Comparison of ENCODE assay signal across 30 mouse cellular contexts in genomic region chr19:44024921-44025585, GRCm38 (mm10). TPM values are rescaled to one million over a fixed set of nuclear protein-coding genes. Genes with fewer than 3 reads are reported as not detected.
DNase-seq lines count a peak whose midpoint lies in the region; ATAC-seq and TF ChIP-seq lines count a peak whose summit lies in the region.
"Had no signal": no experiment of that assay in that cellular context is flagged by ENCODE, and none has a peak within 500 bp of the region (broad histone marks: within the 10 kb centered on the region; RNA-seq: fewer than 3 reads in every experiment).

No protein-coding gene starts in this region.

- WGBS in kidney, embryonic 15.5 days = 88% methylated on average over 13 of the region's 13 CpGs
- 43% methylated on average over 13 of the region's 13 CpGs for WGBS in liver, adult 2 months
- WGBS in small intestine, adult 2 months = 36% methylated on average over 13 of the region's 13 CpGs

- H3K4me3 ChIP-seq in kidney, embryonic 15.5 days (replicated peaks) = no peak overlapping the region
- no peak overlapping the region for H3K4me3 ChIP-seq in liver, adult 2 months (ENCODE audit: insufficient read depth, low read depth, low read length)
- H3K4me3 ChIP-seq in small intestine, adult 2 months (ENCODE audit: low read depth, low read length) = no peak overlapping the region
- H3K4me3 ChIP-seq: embryonic facial prominence, embryonic 13.5 days; forebrain, embryonic 13.5 days; hindbrain, embryonic 10.5 days; liver, embryonic 15.5 days; lung, embryonic 15.5 days; neural tube, embryonic 12.5 days had no signal

- no peak overlapping the region for H3K4me2 ChIP-seq in kidney, embryonic 15.5 days
- H3K4me2 ChIP-seq: embryonic facial prominence, embryonic 13.5 days; forebrain, embryonic 13.5 days; heart, embryonic 11.5 days; liver, embryonic 15.5 days; lung, embryonic 15.5 days; neural tube, embryonic 12.5 days had no signal

- H3K36me3 ChIP-seq in kidney, embryonic 15.5 days = no peaks in the 10 kb centered on the region
- no peaks in the 10 kb centered on the region for H3K36me3 ChIP-seq in liver, adult 2 months (ENCODE audit: control insufficient read depth, insufficient read depth, low read length)
- no peaks in the 10 kb centered on the region for H3K36me3 ChIP-seq in small intestine, adult 2 months (ENCODE audit: control insufficient read depth, insufficient read depth, low read length)
- H3K36me3 ChIP-seq: embryonic facial prominence, embryonic 13.5 days; hindbrain, embryonic 10.5 days; liver, embryonic 15.5 days; lung, embryonic 15.5 days; neural tube, embryonic 12.5 days had no signal

- DNase-seq in kidney, adult 11 months = peak; percentile 47
- DNase-seq in liver, adult 2 months (ENCODE audit: extremely low read depth, low read depth, low spot score) = peak; percentile 100
- DNase-seq in liver = no peak
- peak; percentile 47 to 52 for DNase-seq in adrenal gland, postnatal 36 days
- DNase-seq in heart, postnatal 36 days = no peak
- no peak for DNase-seq in layer of hippocampus, adult 9-11 months
- DNase-seq: cerebellum, adult 11-12 months; cerebellum, postnatal 14 days; embryo, embryonic 11 days; kidney, adult 18-20 months; lung, postnatal 4 days; midbrain, embryonic 14.5 days; right cerebral cortex, postnatal 14 days; thymus, postnatal 25 days had no signal

- ATAC-seq in kidney, embryonic 15.5 days (replicated peaks; ENCODE audit: low FRiP score) = no peak
- ATAC-seq: CD4-positive, CD25-positive, alpha-beta regulatory T cell, adult 4 months; forebrain, embryonic 13.5 days; hindbrain, embryonic 16.5 days had no signal

- no peaks in the 10 kb centered on the region for H3K27me3 ChIP-seq in kidney, embryonic 15.5 days
- no peaks in the 10 kb centered on the region for H3K27me3 ChIP-seq in liver, adult 2 months (ENCODE audit: control insufficient read depth, insufficient read depth, low read length)
- no peaks in the 10 kb centered on the region for H3K27me3 ChIP-seq in small intestine, adult 2 months (ENCODE audit: control insufficient read depth, insufficient read depth, low read length)
- H3K27me3 ChIP-seq: embryonic facial prominence, embryonic 13.5 days; forebrain, embryonic 13.5 days; liver, embryonic 15.5 days; lung, embryonic 15.5 days; neural tube, embryonic 12.5 days had no signal

- intact Hi-C loops in heart, postnatal 36 days (cut with DNase I) = no loop called here

- H3K9ac ChIP-seq in kidney, embryonic 15.5 days = no peak overlapping the region
- H3K9ac ChIP-seq in liver, adult 2 months (ENCODE audit: low read depth, low read length) = no peak overlapping the region
- H3K9ac ChIP-seq: embryonic facial prominence, embryonic 13.5 days; forebrain, embryonic 13.5 days; liver, embryonic 15.5 days; lung, embryonic 15.5 days; neural tube, embryonic 12.5 days had no signal

- H3K9me3 ChIP-seq in kidney, embryonic 15.5 days (replicated peaks) = no peaks in the 10 kb centered on the region
- H3K9me3 ChIP-seq: embryonic facial prominence, embryonic 13.5 days; forebrain, embryonic 13.5 days; hindbrain, embryonic 10.5 days; liver, embryonic 15.5 days; lung, embryonic 15.5 days; neural tube, embryonic 12.5 days had no signal

- peaks cover 9% of the 10 kb centered on the region; the same call in 1 of the 2 replicates for H3K4me1 ChIP-seq in kidney, embryonic 15.5 days
- H3K4me1 ChIP-seq in liver, adult 2 months (ENCODE audit: control insufficient read depth, insufficient read depth, low read length) = peaks cover 31% of the 10 kb centered on the region
- H3K4me1 ChIP-seq in small intestine, adult 2 months (ENCODE audit: control insufficient read depth, insufficient read depth, insufficient read length, low read length) = peaks cover 13% of the 10 kb centered on the region; the same call in 1 of the 2 replicates
- H3K4me1 ChIP-seq: embryonic facial prominence, embryonic 13.5 days; forebrain, embryonic 13.5 days; liver, embryonic 15.5 days; neural tube, embryonic 12.5 days had no signal

- TF ChIP-seq POLR2A in liver, adult 2 months (IDR thresholded peaks at IDR 0.05; ENCODE audit: extremely low read depth, insufficient read depth, low read length) = no peak
- TF ChIP-seq POLR2A in small intestine, adult 2 months (IDR thresholded peaks at IDR 0.05; ENCODE audit: low read depth, low read length) = no peak

- peaks cover 12% of the 10 kb centered on the region; the same call in 1 of the 2 replicates for H3K79me2 ChIP-seq in liver, adult 2 months (ENCODE audit: control insufficient read depth, insufficient read depth, low read length)

- H3K27ac ChIP-seq in kidney, embryonic 15.5 days = no peak overlapping the region
- peak overlapping the region; percentile 77 for H3K27ac ChIP-seq in liver, adult 2 months (replicated peaks; ENCODE audit: insufficient read depth, low read depth, low read length)
- peak overlapping the region; percentile 52 for H3K27ac ChIP-seq in small intestine, adult 2 months (ENCODE audit: insufficient read depth, low read depth, low read length)
- H3K27ac ChIP-seq: embryonic facial prominence, embryonic 13.5 days; forebrain, embryonic 13.5 days; hindbrain, embryonic 10.5 days; liver, embryonic 15.5 days; lung, embryonic 15.5 days; neural tube, embryonic 12.5 days had no signal

- no peak for TF ChIP-seq CTCF in liver, adult 2 months (IDR thresholded peaks at IDR 0.05; ENCODE audit: low read depth, low read length)
- no peak for TF ChIP-seq CTCF in small intestine, adult 2 months (IDR thresholded peaks at IDR 0.05; ENCODE audit: extremely low read depth, insufficient read length, insufficient replicate concordance, low read depth, low read length)

RNA-seq across cellular contexts. Expression of gene Cyp2c23, which starts 4.0 kb away (rescaled TPM):
- polyA plus RNA-seq in kidney, embryonic 15.5 days (2015; fragmentation: Nextera tagmentation; extraction: Ambion mirVana) = 0.27 and 0.66 TPM in 2 replicates
- 233 and 351 TPM in 2 replicates for total RNA-seq in liver, adult 2 months (2014; rRNA removed)
- polyA plus RNA-seq in liver, adult 2 months (2012; rRNA removed) = 200 and 262 TPM in 2 replicates
- 1 to 10 TPM in 1 of 2 experiments, under 1 TPM in 1; 0.40 to 1.6 TPM for total RNA-seq in adrenal gland, postnatal 36 days (2021)
- 0.37 and 0.71 TPM in 2 replicates for polyA plus RNA-seq in small intestine, adult 2 months (2012; rRNA removed)
- under 1 TPM in 1 of 2 experiments, not detected in 1; 0.14 TPM for total RNA-seq in heart, postnatal 36 days (2021)
- total RNA-seq: layer of hippocampus, adult 8-10 months; megakaryocyte-erythroid progenitor cell, adult 5-6 weeks had no signal
- polyA plus RNA-seq: CD4-positive, CD25-positive, alpha-beta regulatory T cell, adult 4 months; embryonic facial prominence, embryonic 13.5 days; forebrain, embryonic 13.5 days; heart, postnatal 0 days; hindbrain, embryonic 10.5 days; hindbrain, embryonic 16.5 days; midbrain, embryonic 14.5 days; neural tube, embryonic 12.5 days; spleen, adult 2 months had no signal

RNA-seq across cellular contexts. Expression of gene Cpn1, which starts 38.7 kb away (rescaled TPM):
- 51.0 and 53.5 TPM in 2 replicates for polyA plus RNA-seq in kidney, embryonic 15.5 days (2015; fragmentation: Nextera tagmentation; extraction: Ambion mirVana)
- total RNA-seq in liver, adult 2 months (2014; rRNA removed) = 215 and 272 TPM in 2 replicates
- 336 and 360 TPM in 2 replicates for polyA plus RNA-seq in liver, adult 2 months (2012; rRNA removed)
- under 1 TPM in 1 of 2 experiments, not detected in 1; 0.26 TPM for total RNA-seq in adrenal gland, postnatal 36 days (2021)
- polyA plus RNA-seq in small intestine, adult 2 months (2012; rRNA removed) = 0.96 and 11.3 TPM in 2 replicates
- total RNA-seq in heart, postnatal 36 days (2021) = under 1 TPM in 1 of 2 experiments, not detected in 1; 0.19 TPM
- total RNA-seq: adrenal gland, adult 18-20 months; megakaryocyte-erythroid progenitor cell, adult 5-6 weeks had no signal
- polyA plus RNA-seq: CD4-positive, CD25-positive, alpha-beta regulatory T cell, adult 4 months; embryonic facial prominence, embryonic 13.5 days had no signal

RNA-seq across cellular contexts. Expression of gene Erlin1, which starts 44.5 kb away (rescaled TPM):
- polyA plus RNA-seq in kidney, embryonic 15.5 days (2015; fragmentation: Nextera tagmentation; extraction: Ambion mirVana) = 46.5 and 51.4 TPM in 2 replicates
- 27.8 and 44.2 TPM in 2 replicates for total RNA-seq in liver, adult 2 months (2014; rRNA removed)
- polyA plus RNA-seq in liver, adult 2 months (2012; rRNA removed) = 14.2 and 19.0 TPM in 2 replicates
- total RNA-seq in adrenal gland, postnatal 36 days (2021) = 10 to 100 TPM; 15.8 to 32.5 TPM
- 4.1 and 10.9 TPM in 2 replicates for polyA plus RNA-seq in small intestine, adult 2 months (2012; rRNA removed)
- 1 to 10 TPM; 7.3 to 7.9 TPM for total RNA-seq in heart, postnatal 36 days (2021)

Comparison
In these comparisons a context has a peak if more than half of its experiments do, and no peak if none do; other contexts are left out.
1. DNase-seq: peak in kidney, adult 11 months (single experiment), liver, adult 2 months (single experiment) and adrenal gland, postnatal 36 days (2 of 2); none in liver (single experiment), heart, postnatal 36 days (0 of 2) and layer of hippocampus, adult 9-11 months (single experiment).
2. RNA of gene Cyp2c23, which starts 4.0 kb away (total RNA-seq): 233 to 351 TPM in liver, adult 2 months; 0.40 to 1.6 TPM in adrenal gland, postnatal 36 days and 0.14 TPM in heart, postnatal 36 days; every median in the first group is over 10 times any median in the second.
3. RNA of gene Cpn1, which starts 38.7 kb away (total RNA-seq): 215 to 272 TPM in liver, adult 2 months; 0.26 TPM in adrenal gland, postnatal 36 days and 0.19 TPM in heart, postnatal 36 days; every median in the first group is over 100 times any median in the second.